Mouse (Mus musculus) intestine, postnatal 0 days (tissue): ENCODE results near the gene Lbr. TPM values are rescaled to one million over a fixed set of nuclear protein-coding genes. Genes with fewer than 3 reads are reported as not detected.
A peak's percentile ranks its signal among the peaks of the same experiment; 100 is the strongest.

Experiments used
- ATAC-seq: fragments of 200-750 bp; cut with Nextera tagmentation; 2 replicates; pipeline ENCODE4 v1.8.0; 2017; ENCODE audit warnings: mild to moderate bottlenecking, moderate TSS enrichment, moderate library complexity
- H3K27ac ChIP-seq: fragments of 300-500 bp; sonication (generic); 2 replicates; pipeline ENCODE4 v1.5.1; 2014; ENCODE audit warnings: mild to moderate bottlenecking, low read depth, low read length, moderate library complexity
- H3K27me3 ChIP-seq: fragments of 300-500 bp; sonication (generic); replicated peaks from 2 replicates; pipeline ENCODE4 v1.6.1; 2014; ENCODE audit warnings: low read length, mixed read lengths; ENCODE audit not compliant: control insufficient read depth, insufficient read depth
- H3K36me3 ChIP-seq: fragments of 300-500 bp; sonication (generic); 2 replicates; pipeline ENCODE4 v1.6.1; 2014; ENCODE audit warnings: mild to moderate bottlenecking, moderate library complexity; ENCODE audit not compliant: control insufficient read depth, insufficient read depth
- H3K4me1 ChIP-seq: fragments of 300-500 bp; sonication (generic); replicated peaks from 2 replicates; pipeline ENCODE4 v1.6.1; 2014; ENCODE audit warnings: antibody characterized with exemption, low read length, mixed read lengths; ENCODE audit not compliant: control insufficient read depth, insufficient read depth
- H3K4me2 ChIP-seq: fragments of 300-500 bp; sonication (generic); replicated peaks from 2 replicates; pipeline ENCODE4 v1.6.1; 2014; ENCODE audit warnings: low read depth, mild to moderate bottlenecking, moderate library complexity
- H3K4me3 ChIP-seq: fragments of 300-500 bp; sonication (generic); 2 replicates; pipeline ENCODE4 v1.5.1; 2014; ENCODE audit warnings: low read depth, low read length
- H3K9ac ChIP-seq: fragments of 300-500 bp; sonication (generic); 2 replicates; pipeline ENCODE4 v1.6.1; 2014; ENCODE audit warnings: mild to moderate bottlenecking, low read depth, low read length
- H3K9me3 ChIP-seq: fragments of 300-500 bp; sonication (generic); 2 replicates; pipeline ENCODE4 v1.6.1; 2016; ENCODE audit warnings: mixed run types; ENCODE audit not compliant: control insufficient read depth
- CTCF ChIP-seq: sonication (generic); IDR thresholded peaks from 2 replicates; pipeline ENCODE4 v1.5.1; 2016; ENCODE audit warnings: low read depth, mild to moderate bottlenecking, control low read depth, antibody characterized with exemption, moderate library complexity
- WGBS: fragments of 180-500 bp; shearing (Covaris S2); extraction: QIAGEN DNeasy Blood & Tissue Kit; methylation state at CpG from one replicate; pipeline ENCODE4 v1.1.7; 2014; 5-methylcytosine and 5-hydroxymethylcytosine counted together
- polyA plus RNA-seq: library from polyadenylated mRNA; unstranded; fragments of >200 nt; fragmentation: Nextera tagmentation; extraction: Ambion mirVana; gene quantifications from 2 replicates; pipeline ENCODE4 v1.2.1, GENCODE M21; 2015

Lbr gene
- 34.4 and 37.7 TPM in 2 replicates for polyA plus RNA-seq

GRCm38 (mm10) chr1:181842781-181843180 lies at the start of gene Lbr:
Gene Lbr, minus strand, starts transcription at chr1:181843046.
- no peaks in the 10 kb centered on the region for H3K36me3 ChIP-seq
- H3K4me1 ChIP-seq = no peaks in the 10 kb centered on the region
- no peaks in the 10 kb centered on the region for H3K27me3 ChIP-seq
- peak within 1 kb of the TSS; percentile 95 for H3K4me2 ChIP-seq
- H3K9me3 ChIP-seq = no peaks in the 10 kb centered on the region
- H3K27ac ChIP-seq = peak within 1 kb of the TSS; percentile 98
- peak within 1 kb of the TSS; percentile 78 for H3K4me3 ChIP-seq
- H3K9ac ChIP-seq = peak within 1 kb of the TSS; percentile 78
- ATAC-seq = no peak
- WGBS = 1% methylated on average over 14 of the region's 14 CpGs
- no peak for TF ChIP-seq CTCF

GRCm38 (mm10) chr1:181889670-181890069 lies 46.8 kb upstream of the Lbr start:
- no peak for TF ChIP-seq CTCF
- Histone ChIP-seq H3K9me3 (no peaks in the 10 kb centered on the region), H3K4me3 (no peak overlapping the region), H3K36me3 (no peaks in the 10 kb centered on the region), H3K9ac (no peak overlapping the region), H3K4me2 (no peak overlapping the region), H3K4me1 (no peaks in the 10 kb centered on the region), H3K27me3 (no peaks in the 10 kb centered on the region), H3K27ac (no peak overlapping the region)
- no peak for ATAC-seq
- 71% methylated on average over 7 of the region's 7 CpGs for WGBS

GRCm38 (mm10) chr1:181888801-181889200 lies 46.0 kb upstream of the Lbr start:
- ATAC-seq = peak; percentile 56
- H3K9me3 ChIP-seq = no peaks in the 10 kb centered on the region
- WGBS = 6% methylated on average over 11 of the region's 11 CpGs
- H3K9ac ChIP-seq = no peak overlapping the region
- H3K4me2 ChIP-seq = no peak overlapping the region
- no peaks in the 10 kb centered on the region for H3K27me3 ChIP-seq
- H3K4me3 ChIP-seq = no peak overlapping the region
- TF ChIP-seq CTCF = peak; percentile 100
- H3K4me1 ChIP-seq = no peaks in the 10 kb centered on the region
- H3K27ac ChIP-seq = no peak overlapping the region
- H3K36me3 ChIP-seq = no peaks in the 10 kb centered on the region

- peak; percentile 94 for TF ChIP-seq CTCF
- Histone ChIP-seq H3K27me3 (no peaks in the 10 kb centered on the region), H3K27ac (no peak overlapping the region), H3K4me3 (no peak overlapping the region), H3K9ac (no peak overlapping the region), H3K4me2 (peak overlapping the region; percentile 45; the same call in 1 of the 2 replicates), H3K9me3 (no peaks in the 10 kb centered on the region), H3K4me1 (peaks cover 6% of the 10 kb centered on the region; the same call in 1 of the 2 replicates), H3K36me3 (no peaks in the 10 kb centered on the region)
- ATAC-seq = peak; percentile 50
- WGBS = 17% methylated on average over 8 of the region's 8 CpGs
Measured at GRCm38 (mm10) chr1:181881532-181881931, 38.7 kb upstream of the Lbr start.

- peak; percentile 56 for TF ChIP-seq CTCF
- H3K4me2 ChIP-seq = no peak overlapping the region
Measured at GRCm38 (mm10) chr1:181880752-181881325, 38.0 kb upstream of the Lbr start.

GRCm38 (mm10) chr1:181878436-181878835 lies 35.6 kb upstream of the Lbr start:
- Histone ChIP-seq H3K4me2 (no peak overlapping the region), H3K9me3 (no peaks in the 10 kb centered on the region), H3K4me3 (no peak overlapping the region), H3K27ac (no peak overlapping the region), H3K4me1 (peaks cover 6% of the 10 kb centered on the region; the same call in 1 of the 2 replicates), H3K27me3 (no peaks in the 10 kb centered on the region), H3K9ac (no peak overlapping the region), H3K36me3 (no peaks in the 10 kb centered on the region)
- ATAC-seq = no peak
- no peak for TF ChIP-seq CTCF
- WGBS = 76% methylated on average over 5 of the region's 5 CpGs

More at GRCm38 (mm10) chr1:181880752-181881325, 38.0 kb upstream of the Lbr start:
- Histone ChIP-seq H3K4me3 (no peak overlapping the region), H3K9me3 (no peaks in the 10 kb centered on the region), H3K36me3 (no peaks in the 10 kb centered on the region), H3K27ac (no peak overlapping the region), H3K4me1 (peaks cover 6% of the 10 kb centered on the region; the same call in 1 of the 2 replicates), H3K9ac (no peak overlapping the region), H3K27me3 (no peaks in the 10 kb centered on the region)
- ATAC-seq = peak; percentile 14; the same call in 1 of the 2 replicates
- whole genome bisulfite sequencing = 55% methylated on average over 15 of the region's 15 CpGs

GRCm38 (mm10) chr1:181877088-181877487 lies 34.2 kb upstream of the Lbr start:
- 33% methylated on average over 5 of the region's 5 CpGs for WGBS
- H3K4me3 ChIP-seq = no peak overlapping the region
- no peak overlapping the region for H3K9ac ChIP-seq
- TF ChIP-seq CTCF = no peak
- no peaks in the 10 kb centered on the region for H3K36me3 ChIP-seq
- H3K27ac ChIP-seq = no peak overlapping the region
- H3K27me3 ChIP-seq = no peaks in the 10 kb centered on the region
- no peak for ATAC-seq
- H3K9me3 ChIP-seq = no peaks in the 10 kb centered on the region
- no peak overlapping the region for H3K4me2 ChIP-seq
- H3K4me1 ChIP-seq = peaks cover 6% of the 10 kb centered on the region; the same call in 1 of the 2 replicates
